Mouse (Mus musculus): ENCODE results near the gene Vps4a. TPM values are rescaled to one million over a fixed set of nuclear protein-coding genes. Genes with fewer than 3 reads are reported as not detected.
A peak's percentile ranks its signal among the peaks of the same experiment; 100 is the strongest.
"Not testable (repeated sequence)": the region's sequence is repeated elsewhere in the genome, so short reads cannot be mapped to it uniquely, and the experiment has no call there.

The Vps4a gene
- 10 to 100 TPM; 33.4 to 34.1 TPM for polyA plus RNA-seq (2017; shearing (Covaris generic))

DNA sequence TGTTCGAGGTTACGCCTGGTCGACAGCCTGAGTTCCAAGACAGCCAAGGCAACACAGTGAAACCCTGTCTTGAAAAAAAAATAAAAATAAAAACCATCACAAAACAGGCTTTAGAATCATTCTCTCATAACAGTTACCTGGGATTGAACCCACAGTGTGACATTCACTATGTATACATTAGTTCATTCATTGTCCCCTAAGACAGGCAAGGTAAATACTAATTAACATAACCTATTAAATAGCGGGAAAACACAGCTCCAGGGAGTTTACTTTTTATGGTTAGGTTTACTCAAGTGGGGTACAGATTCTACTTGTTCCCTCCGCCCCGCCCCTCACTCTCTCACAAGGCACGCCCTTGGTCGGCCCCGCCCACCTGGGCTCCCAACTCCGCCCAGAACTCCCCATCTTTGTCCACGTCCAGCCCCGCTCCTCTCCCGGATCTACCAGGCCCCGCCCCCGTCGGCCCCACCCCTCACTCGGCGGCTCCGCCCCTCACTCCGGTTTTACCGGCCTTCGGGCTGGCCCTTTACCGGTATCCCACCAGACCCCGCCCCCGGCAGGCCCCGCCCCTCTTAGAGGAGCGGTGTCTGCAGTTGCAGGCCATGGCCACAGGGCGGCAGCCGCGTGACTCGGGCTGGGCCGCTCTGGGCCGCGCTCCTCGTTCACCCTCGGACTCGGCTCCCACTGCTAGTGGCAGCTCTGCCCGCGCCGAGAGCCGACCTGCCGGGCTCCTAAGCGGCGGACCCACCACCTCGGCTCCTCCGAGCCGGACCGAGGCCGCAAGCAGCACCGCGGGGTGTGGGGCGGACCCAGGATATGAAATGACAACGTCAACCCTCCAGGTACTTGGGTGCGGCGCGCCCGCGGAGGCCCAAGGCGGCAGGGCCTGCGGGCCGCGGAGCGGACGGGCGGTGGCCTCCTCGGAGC lies at the start of gene Vps4a:
Gene Vps4a (plus strand): TSS at position 573 of the 927 bp plus-strand sequence.
- peak; percentile 92 for ATAC-seq

DNA sequence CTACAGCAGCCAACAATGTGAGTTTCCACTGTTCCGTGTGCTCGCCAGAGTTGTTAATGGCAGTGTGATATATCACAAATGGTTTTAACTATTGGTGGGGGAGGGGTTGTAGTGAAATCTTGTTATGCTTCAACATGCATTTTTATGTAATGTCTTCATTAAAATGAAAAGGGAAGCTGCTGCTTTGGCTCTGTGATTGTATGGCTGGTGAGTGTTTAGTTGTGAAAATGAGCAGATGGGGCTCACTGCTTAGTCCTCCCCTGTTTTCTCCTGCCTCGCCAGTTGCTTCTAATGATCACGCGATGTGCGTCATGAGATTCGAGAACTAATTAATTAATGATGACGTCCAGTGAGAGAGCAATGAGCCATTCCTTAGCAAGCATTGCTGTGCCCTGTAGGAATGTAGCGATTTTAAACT lies 45.6 kb upstream of the Vps4a start:
- ATAC-seq = no peak

DNA sequence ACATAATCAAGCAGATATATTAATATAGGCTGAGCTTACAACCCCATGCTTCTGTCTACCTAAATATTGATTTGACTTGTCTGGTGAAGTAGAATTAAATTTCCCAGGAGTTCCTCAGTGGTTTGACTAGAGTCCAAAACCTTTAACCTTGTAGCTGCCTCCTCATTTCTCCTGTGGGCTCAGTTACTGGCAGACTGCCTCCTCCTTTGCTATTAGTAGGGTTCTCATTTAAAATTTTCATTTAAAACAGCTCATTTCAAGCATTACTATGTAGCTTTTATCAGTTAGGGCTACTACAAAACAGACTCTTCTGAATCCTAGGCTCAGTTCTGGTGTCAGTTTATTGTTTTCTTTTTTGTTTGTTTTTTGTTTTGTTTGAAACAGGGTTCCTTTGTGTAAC lies 45.1 kb upstream of the Vps4a start:
- ATAC-seq = no peak

DNA sequence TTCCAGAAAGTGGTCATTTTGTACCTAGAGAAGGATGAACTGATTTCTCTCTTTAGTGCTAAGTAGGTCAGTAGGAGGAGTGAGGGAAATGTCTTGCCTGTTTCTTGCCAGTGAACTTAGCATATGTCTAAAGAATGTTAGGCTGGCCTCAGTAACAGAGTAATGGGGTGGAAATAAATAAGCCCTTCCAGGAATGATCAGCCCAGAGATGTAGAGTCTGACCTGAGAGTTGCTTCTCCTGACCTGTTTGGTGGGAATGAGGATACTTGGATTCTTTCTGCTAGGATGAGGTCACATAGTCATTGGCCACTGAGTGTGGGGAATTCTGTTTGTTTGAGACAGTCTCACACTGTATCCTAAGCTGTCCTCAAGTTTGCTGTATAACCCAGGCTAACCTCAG lies 43.5 kb upstream of the Vps4a start:
- ATAC-seq = no peak

DNA sequence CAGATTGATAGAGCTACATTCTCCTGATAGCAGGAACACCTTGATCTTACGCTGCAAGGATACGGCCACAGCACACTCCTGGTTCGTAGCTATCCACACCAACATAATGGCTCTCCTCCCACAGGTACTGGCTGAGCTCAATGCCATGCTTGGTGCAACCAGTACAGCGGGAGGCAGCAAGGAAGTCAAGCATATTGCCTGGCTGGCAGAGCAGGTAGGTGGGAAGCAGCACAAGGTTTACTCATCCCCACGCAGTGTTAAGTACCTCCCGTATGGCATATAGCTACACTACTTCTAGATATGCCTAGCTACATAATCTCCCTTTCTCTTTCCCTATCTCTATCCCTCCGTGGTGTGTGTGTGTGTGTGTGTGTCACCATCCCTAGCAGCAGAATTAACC lies 39.6 kb upstream of the Vps4a start:
- ATAC-seq = no peak

DNA sequence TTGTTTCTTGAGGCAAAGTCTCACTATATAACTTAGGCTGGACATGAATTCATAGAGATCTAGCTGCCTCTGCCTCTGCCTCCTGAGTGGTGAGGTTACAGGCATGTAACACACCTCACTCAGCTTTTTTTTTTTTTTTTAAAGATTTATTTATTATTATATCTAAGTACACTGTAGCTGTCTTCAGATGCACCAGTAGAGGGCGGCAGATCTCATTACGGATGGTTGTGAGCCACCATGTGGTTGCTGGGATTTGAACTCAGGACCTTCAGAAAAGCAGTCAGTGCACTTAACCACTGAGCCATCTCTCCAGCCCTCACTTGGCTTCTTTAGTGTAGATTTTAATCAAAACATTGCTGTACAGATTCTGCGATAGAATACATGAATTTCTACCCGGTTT lies 34.7 kb upstream of the Vps4a start:
- not testable (repeated sequence) for ATAC-seq

DNA sequence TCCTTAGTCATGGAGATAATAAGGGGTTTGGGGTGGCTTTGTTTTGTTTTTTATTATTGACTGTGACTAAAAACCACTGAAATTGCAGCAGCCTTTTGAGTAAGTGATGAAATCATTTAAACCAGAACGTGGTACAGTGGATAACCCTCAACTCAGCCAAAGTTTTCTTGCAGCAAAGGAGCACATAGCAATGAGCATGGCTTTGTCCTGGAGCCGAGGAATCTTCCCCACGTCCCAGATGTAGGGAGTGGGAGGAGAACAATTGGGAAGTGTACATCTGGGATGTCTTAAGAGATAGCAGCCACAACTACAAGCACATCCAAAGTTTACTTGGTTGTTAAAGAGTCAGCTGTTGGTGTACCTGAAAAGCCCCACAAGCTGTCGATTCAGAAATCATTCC lies 33.6 kb upstream of the Vps4a start:
- ATAC-seq = no peak

DNA sequence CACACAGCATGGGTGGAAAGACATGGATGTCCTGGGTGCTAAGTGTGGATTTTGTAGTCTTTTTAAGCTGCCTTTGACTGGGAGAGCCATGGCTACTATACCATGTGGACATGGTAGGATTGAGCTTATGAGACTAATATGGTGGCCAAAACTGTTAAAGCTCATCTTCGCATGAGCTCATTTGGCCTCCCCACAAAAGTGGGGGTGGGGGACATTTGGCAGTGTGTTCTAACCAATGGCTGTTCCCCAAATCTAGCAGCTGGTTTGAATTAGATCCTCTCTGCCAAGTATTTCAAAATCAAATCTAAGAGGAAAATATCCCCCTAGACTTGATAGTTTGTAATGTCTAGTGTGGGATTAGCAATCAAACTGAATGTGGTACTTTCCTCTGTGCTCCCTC lies 32.0 kb upstream of the Vps4a start:
- ATAC-seq = no peak

DNA sequence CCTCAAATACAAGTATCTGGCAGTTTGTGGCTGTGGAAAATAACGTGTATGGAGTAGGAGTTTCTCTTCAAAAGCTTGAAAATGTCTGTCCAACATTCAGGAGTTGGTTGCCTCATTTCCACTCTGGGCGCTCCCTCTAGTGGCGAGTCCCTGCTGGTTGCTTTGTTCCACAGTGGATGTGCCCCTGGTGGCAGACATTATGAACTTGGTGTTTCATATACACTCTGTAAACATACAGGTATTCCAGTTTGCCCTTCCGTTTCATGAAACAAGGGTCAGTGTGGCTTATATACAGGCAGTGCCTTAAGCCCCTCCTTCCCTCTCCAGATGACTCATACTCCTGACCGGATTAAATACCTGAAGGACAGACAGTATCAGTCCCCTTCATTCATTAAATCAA lies 28.5 kb upstream of the Vps4a start:
- ATAC-seq = peak; percentile 100

DNA sequence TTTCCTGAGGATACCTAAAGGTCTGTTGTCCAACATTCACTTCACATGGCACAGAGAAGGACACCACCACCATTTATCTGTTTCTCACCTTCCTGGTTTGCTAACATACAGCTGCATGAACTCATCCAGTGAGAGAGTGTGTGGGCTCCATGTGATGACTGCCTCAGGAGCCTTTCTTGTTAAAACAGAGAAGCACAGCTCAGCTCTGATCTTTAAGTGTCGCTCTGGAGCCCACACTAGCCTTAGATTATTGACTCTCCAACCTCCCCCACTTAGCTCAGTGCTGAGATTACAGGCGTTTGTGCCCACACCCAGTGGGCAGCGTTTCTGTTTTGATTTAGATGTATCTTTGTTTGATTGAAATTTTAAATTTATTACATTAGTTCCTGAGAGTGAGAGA lies 23.2 kb upstream of the Vps4a start:
- ATAC-seq = no peak

DNA sequence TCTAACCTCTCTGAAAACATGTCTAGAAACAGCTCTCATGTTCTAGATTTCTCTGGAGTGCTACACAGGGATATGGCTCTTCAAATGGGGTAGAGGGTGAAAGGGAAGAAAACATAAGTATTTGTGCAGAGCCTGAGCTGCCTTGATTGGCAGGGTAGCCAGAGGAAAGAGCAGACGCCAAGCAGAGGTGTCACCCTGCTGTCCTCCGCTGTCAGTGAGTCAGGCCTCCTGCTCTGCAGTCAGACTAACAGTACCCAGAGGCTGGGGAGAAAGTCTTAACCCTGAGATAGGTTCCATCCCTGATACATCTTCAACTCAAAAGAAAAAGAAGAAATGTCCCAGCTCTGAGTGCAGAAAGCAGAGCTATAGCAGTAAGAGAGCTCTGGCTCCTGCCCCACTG lies 18.4 kb upstream of the Vps4a start:
- ATAC-seq = no peak

DNA sequence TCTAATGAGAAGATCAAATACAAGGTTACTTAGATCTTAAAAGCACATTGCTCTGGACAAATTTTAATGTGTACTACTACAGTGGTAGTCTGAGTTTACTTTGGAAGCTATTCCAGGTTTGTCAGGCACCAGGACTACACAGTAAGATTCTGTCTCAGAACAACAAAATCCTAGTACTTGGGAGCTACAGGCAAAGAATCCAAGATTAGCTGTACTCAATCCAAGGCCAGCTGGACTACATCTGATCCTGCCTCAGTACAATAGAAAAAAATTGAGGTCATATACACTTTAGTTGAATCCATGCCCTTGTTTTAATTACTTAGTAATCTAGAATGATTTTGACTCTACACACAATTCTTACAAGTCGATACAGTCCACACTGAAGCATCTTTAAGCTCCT lies 16.1 kb upstream of the Vps4a start:
- no peak for ATAC-seq

DNA sequence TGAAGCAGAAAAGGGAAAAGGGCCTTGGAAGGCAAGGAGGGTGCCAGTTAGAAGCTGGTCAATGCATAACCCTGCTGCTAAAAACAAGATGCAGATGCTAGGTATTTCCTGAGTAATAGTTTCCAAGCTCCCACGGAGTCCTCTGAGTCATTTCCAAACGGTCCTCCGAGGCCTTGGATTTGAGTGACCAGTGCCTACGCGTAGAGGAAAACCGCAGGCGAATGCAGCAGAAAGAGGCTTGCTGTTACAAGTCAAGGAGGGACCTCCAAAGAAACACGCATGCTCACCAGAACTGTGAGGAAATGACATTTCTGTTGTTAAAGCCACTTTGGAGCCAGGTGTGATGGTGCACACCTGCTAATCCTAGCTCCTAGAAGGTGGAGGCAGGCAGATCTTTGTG lies 7.5 kb upstream of the Vps4a start:
- no peak for ATAC-seq

DNA sequence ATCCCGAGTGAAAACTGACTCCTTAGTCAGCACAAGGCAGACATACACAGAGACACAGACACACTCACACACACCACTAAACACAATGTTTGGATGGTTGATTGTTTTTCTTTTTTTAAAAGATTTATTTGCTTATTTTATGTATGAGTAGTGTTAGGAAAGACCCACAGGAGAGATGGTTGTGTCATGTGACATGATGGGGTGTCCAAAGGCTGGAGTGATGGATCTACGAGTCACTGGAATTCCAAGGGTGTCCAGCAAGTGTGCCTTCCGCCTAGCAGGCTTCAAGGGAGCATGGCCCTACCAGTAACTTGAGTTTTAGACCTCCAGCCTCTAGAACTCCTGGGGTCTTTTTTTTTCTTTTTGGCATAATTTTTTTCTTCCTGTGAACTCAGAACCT lies 1.7 kb upstream of the Vps4a start:
- no peak for ATAC-seq

DNA sequence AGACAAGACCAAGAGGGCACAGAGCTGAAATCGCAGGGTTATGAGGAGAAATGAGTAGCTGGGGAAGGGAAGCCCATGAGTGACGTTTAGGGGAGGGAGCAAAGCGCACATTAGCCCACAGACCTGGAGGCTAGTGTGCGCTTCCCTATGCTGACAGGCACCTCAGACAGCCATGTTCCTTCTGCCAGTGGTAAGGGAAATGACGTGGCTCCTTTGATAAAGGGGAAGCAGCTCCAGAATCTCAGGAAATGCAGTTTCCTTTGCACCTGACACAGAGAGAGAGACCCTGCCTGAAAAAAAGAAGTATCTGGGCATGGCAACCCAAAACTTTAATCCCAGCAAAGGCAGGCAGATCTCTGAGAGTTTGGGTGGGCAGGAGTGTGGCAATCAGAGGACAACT lies 964 bp upstream of the Vps4a start:
- no peak for ATAC-seq

DNA sequence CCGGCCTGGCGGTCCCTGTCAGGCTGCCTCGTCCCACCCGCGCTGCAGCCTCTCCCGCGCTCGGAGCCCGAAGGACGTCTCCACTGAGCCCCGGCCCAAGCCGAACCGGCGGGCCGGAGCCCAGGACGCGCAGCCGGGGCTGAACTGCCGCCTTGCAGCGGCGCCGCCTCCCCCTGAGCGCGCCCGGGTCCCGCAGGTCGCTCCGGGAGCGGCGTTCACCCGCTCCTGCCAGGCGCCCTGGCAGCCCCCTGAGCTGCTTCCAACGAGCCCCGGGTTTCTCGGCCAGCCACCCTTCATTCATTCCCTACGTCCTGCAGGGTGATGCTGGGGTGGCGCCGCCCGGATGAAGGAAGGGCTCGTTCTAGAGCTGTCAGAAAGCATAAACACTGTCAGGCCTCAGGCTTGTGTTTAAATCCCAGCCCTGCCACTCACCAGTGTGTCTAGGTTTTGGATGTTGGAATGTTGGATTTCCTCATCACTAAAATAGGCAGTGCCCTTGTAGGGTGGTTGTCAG lies 612 bp downstream of the Vps4a start:
- ATAC-seq = peak; percentile 52

DNA sequence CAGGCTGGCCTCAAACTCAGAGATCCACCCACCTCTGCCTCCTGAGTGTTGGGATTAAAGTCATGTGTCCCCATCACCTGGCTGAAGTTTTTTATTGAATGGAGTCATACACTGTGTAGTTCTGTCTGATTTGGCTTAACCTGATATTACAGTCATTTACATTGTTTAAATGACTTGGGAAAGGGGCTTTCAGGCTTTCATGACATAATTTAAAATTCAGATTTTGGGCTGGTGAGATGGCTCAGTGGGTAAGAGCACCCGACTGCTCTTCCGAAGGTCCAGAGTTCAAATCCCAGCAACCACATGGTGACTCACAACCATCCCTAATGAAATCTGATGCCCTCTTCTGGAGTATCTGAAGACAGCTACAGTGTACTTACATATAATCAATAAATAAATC lies 2.6 kb downstream of the Vps4a start:
- not testable (repeated sequence) for ATAC-seq

DNA sequence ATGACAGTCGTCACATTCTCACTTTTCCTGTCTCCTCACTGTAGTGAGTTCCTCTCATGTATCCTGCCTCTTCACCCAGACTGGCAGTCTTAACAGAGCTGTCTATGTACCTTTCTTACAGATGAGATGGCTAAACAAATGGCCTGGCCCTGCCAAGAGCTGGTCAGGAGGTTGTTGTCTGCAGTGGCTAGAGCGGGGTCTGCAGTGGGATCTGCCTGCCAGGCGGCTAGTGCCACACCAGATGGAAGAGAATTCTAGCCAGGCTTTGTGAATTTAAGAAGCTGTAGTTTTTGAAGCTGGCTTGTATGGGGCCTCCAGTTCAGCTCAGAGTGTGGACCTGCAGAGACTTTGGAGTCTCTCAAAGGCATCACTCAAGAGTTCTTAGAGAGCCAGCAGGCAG lies 4.6 kb downstream of the Vps4a start:
- no peak for ATAC-seq

DNA sequence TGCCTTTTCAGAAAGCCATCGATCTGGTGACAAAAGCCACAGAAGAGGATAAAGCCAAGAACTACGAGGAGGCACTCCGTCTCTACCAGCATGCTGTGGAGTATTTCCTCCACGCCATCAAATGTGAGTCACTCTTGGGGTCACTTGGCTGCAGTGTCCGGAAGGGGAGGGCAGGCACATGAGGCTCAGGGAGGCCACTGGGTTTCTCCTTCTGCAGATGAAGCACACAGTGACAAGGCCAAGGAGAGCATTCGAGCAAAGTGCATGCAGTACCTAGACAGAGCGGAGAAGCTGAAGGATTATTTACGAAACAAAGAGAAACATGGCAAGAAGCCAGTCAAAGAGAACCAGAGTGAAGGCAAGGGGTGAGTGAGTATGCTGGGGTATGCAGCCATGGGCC lies 5.6 kb downstream of the Vps4a start:
- ATAC-seq = no peak

DNA sequence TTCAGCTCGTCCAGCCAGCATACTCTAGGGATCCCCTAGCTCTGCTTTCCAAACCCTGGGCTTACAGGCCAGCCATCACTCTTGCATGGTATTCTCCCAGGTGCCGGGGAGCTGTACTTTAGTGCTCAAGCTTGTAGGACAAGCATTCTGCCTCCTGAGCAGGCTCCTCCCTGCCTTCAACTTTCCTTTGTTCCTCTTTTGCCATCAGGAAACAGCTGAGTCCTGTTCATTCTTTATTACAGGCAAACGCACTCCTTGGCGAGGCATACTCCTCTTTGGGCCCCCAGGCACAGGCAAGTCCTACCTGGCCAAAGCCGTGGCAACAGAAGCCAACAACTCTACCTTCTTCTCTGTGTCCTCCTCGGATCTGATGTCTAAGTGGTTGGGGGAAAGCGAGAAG lies 9.6 kb downstream of the Vps4a start:
- ATAC-seq = no peak

DNA sequence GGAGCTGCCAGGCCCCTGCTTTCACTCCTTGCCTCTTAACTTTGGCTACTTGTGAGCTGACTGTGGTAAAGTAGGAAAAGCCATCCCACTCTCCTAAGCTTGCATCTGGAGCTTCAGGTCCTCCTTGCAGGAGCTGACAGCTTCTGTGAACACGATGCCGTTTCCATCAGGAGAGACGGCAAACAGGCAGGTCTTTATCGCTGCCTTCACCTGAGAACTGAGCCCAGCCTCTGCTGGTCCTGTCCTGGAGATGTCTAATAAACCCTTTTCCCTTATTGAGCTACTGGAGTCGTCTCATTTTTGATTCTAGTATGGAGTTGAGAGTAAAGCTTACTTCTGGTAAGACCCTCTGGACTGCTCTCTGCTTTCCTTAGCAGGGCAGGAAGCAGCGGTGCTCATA lies 14.5 kb downstream of the Vps4a start:
- no peak for ATAC-seq

DNA sequence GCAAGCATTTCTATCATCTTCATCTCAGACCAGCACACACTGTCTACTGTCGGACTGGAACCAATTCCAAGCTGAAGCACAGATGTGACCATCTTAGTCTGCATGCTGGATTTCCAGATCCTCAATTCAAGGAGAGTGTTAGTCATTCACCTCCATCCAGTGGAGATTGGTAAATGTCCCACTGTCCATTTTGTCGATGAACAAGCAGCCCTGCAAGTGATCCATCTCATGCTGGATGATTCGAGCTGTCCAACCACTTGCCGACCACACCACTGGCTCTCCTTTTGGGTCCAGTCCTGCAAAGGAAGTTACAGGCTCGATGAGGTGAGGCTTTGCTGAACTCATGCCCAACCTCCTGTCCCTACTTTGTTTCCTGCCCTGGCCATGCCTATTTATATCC lies 16.0 kb downstream of the Vps4a start:
- no peak for ATAC-seq

DNA sequence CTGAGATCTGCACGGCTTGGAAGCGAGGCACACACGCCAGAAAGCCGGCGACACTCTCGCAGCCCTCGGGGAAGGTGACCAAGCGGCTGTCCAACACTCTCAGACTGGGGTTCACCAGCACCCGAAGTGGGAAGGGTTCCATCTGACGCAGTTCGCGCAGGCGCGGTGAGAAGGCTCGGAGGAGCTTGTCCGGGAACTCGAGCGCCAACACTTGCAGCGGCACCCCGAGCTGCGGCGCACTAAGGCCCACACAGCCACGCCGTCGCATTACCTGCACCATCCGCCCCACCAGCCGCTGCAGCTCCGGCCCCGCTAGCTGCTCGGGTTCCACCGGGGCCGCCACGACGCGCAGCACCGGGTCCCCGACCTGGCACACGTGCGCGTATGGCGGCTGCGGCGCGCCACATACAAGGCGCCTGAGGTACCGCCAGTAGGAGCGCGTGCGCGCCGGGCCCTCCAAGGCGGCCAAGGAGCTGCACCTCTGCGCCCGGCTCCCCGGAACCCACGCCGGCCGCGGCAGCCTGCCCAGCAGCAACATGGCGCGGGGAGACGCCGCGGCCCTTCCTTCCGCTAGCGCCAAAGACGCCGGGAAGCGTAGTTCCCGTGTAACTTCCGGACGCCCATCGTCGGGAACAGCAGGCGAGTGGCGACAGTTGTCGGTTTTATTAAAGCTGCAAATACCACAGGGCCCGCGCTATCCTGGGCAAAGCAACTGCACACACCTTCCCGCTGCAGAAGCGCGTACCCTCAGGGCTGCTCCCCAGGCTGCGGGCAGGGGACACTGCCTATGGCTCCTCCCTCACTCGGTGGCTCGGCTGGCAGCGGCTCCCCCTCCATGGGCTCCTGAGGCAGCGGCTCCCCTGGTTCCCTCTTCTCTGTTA lies 17.3 kb downstream of the Vps4a start, which contains the start of gene Pdf:
Gene Pdf (minus strand): TSS at position 554 of the 881 bp plus-strand sequence.
- ATAC-seq = peak; percentile 78

Data from CD4-positive, CD25-positive, alpha-beta regulatory T cell, adult 4 months (primary cell).